Mouse (Mus musculus) megakaryocyte, embryonic 14.5 days (primary cell): ENCODE results near the gene Plin4.

ENCODE experiments used
- FLI1 ChIP-seq: IDR thresholded peaks from 2 replicates; pipeline ENCODE4 v1.6.1; 2012; ENCODE audit warnings: low read length, inconsistent platforms, mixed read lengths
- GATA1 ChIP-seq: IDR thresholded peaks from 3 replicates; pipeline ENCODE4 v1.6.1; 2012; ENCODE audit warnings: mixed read lengths, low read length, inconsistent platforms, borderline replicate concordance

- TF ChIP-seq GATA1 (no peak), FLI1 (no peak)
Observed at GRCm38 (mm10) chr17:56106981-56107380, 2.6 kb downstream of the Plin4 start.
